Mouse (Mus musculus) hindlimb bud, embryonic 11.5 days (tissue): ENCODE measurements at regions not wholly inside any gene's neighbourhood (a gene's known extent, or its start where the extent isn't known, plus 50 kb on each side); places are given as distances from the start of the nearest gene placed in this dataset.

Experiments used
- DNase-seq: peaks from one replicate; pipeline ENCODE4 v3.0.0-alpha.2; 2012; ENCODE audit warnings: low read depth, low spot score; ENCODE audit errors: extremely low spot score

DNA sequence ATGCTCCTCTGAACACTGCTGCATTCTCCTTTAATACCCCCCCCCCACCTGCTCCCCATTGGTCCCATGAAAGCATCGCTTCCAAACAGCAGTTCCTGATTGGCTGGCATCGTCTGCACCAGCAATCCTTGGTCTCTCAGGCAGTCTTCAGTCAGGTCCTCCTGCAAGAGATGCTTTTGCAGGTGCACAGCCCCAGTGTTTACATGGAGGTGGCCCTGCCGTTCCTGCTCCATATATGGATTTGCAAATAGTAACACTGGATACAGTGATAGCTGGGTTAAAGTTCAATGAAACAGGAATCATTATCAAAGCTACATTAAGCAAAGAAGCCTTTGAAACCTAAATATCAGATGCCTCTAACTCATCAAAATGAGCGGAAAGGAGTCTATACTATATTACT is 170.1 kb upstream of the Fat1 start:
- DNase-seq, result no peak

GRCm38 (mm10) chr8:44765677-44766076 is 169.6 kb upstream of the Fat1 start:
- no peak for DNase-seq

- no peak for DNase-seq
Observed at GRCm38 (mm10) chr8:44766111-44766873, 169.0 kb upstream of the Fat1 start.

GRCm38 (mm10) chr8:44767271-44767670 is 168.0 kb upstream of the Fat1 start:
- no peak for DNase-seq

DNA sequence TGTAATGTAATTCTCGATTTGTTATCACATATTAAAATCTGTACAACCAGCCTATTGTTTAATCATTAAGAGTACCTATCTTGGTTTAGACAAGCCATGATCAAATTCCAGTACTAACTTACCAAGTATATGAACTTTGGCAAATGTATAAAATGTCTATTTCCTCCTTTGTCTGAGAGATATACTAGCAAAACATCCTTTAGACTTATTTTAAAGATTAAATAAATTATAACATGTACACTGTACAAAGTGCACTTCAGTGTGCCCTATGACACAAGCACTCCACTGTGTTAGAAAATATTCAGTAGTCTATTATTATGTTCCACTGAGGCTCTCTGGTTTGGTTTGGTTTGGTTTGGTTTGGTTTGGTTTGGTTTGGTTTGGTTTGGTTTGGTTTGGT is 156.0 kb upstream of the Fat1 start:
- no peak for DNase-seq

DNA sequence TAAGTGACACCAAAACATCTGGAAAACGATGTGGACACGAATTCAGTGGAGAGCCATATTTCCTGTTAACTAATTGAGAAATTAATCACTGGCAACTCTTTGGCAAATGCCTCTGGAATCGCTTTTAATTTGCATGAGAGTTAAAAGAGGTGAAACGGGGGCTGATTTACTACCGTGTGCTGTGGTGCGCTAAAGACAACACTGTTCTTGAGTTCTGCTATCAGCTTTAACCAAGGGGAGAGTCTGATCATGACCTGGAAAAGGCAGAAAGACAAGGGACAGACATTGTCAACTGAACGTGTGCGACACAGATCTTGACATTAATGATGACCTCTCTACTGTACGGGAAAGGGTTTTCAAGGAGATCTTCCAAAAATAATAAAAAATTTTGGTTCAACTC is 152.8 kb upstream of the Fat1 start:
- DNase-seq, result no peak

DNA sequence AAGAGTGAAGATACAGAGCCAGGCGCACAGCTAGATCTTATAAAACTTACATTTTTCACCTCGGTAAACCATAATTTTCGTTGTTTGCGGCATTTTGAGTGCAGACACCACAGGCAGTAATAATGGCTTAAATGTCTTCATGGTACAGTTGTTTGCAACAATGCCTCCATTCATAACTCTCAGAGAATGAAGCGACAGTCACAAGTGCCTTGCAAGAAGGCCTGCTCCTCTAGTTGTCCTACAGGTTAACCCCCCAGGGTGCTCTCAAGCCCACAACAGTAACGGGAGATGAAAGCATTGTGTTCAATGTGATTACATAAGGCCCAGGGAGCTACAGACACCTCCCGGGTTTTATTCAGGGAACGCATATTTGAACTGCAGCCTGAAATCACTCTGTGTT is 150.1 kb upstream of the Fat1 start:
- DNase-seq, result no peak

DNA sequence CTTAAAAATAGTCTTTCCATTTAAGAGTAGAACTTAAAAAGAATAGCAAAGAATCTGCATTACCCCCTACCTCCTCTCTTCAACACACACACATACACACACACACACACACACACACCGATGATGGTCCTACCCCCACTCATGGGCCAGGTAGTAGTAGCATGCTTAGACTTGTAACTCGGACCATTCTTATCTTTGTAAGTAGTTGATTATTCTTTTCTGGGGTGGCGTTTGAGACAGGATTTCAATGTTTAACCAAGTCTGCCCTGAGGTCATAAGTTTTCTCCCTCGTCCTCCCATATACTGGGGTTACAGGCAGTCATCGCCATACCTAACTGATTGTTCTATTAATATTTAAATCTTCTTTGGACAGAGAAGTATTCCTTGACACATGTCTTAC is 148.5 kb upstream of the Fat1 start:
- no peak for DNase-seq

GRCm38 (mm10) chr8:44788290-44788689 is 147.0 kb upstream of the Fat1 start:
- DNase-seq, result no peak

- no peak for DNase-seq
Observed at GRCm38 (mm10) chr8:44799513-44799912, 135.7 kb upstream of the Fat1 start.

DNA sequence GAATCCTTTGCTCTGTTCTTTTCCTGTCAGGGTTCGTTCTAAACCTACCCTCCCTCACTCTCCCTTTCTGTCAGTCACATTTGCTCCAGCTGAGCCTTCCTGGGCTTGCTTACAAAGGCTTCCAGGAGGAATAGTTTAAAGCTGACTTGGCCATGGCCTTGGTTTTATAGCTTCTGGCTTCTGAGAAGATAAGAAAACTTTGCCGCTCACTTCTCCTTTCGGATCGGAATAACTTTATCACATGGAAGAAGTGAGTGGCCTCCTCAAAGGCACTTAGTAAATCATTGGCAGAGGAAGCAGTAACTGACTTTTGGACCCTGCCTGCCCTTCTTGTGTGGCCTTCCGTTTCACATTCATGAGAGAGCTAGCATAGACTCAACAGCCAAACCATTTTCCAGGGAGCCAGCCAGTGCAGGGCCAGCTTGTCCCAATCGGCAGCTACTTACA is 134.4 kb upstream of the Fat1 start:
- no peak for DNase-seq

GRCm38 (mm10) chr8:44801604-44802206 is 133.5 kb upstream of the Fat1 start:
- DNase-seq, result no peak

GRCm38 (mm10) chr8:44802331-44802730 is 132.9 kb upstream of the Fat1 start:
- DNase-seq, result no peak

- no peak for DNase-seq
Observed at GRCm38 (mm10) chr8:44804414-44805178, 130.7 kb upstream of the Fat1 start.

- no peak for DNase-seq
Observed at GRCm38 (mm10) chr8:44805179-44805815, 129.9 kb upstream of the Fat1 start.

DNA sequence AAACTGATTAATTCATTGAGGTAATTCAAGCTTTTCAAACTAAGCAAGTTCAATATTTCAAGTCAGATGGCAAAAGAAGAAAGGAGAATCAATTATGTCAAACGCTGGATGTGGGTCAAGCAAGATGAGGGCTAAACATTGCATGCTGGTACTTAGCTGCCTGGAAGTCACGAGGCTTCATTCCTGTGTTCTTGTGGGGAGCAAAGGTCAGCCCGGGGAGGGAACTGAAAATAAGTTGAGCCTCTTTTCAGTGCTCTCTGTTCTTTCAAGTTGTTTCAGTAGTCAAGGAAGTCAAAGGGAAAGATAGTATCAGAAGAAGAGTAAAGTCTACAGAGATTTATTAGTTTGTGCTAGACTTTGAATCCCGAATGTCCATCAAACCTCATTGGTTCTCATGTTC is 122.9 kb upstream of the Fat1 start:
- DNase-seq, result no peak

DNA sequence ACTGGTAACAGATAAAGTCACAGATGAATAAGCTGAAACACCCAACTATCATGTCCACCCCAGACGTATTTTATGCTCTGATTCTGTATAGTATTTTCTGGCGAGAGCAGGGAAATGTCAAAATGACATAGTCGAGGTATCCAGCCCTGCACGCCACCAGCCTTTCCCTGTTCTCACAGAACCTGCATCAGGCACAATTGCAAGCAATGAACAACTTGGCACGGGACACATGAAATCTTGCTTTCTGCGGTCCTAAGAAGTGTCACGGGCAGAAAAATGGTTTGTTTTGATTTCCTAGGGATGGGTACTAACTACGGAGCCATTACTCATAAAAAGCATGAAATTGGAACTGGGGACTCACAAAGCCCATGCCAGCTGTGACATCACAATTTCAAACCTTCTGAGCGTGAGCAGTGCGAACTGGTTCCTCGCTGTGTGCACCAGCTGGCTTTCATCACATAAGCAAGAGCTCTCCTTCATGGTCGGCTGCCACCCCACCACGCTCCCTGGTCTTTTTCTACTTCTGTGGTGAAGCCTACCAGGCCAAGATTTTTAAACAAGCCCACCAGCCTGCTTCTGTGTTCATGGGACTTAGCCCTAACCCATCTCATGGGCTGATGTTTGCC is 117.6 kb upstream of the Fat1 start:
- DNase-seq, result no peak

DNA sequence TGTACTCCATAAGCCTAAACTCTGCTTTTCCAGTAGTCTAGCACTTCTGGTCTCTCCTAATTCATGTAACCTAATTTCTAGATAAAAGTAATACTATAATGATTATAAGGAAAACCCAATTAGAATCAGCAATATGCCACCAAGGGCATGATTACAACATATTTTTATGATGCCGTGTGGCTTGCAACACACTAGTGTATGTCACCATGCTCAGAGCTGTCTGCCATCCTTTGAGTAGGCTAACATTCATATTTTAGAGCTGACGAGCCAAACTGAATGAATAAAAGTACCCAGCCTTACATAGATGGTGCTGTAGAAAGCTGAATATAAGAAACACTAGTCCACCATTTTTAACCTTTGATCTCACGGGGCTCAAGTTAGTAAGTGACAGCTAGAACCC is 116.0 kb upstream of the Fat1 start:
- no peak for DNase-seq

- no peak for DNase-seq
Observed at GRCm38 (mm10) chr8:44819691-44820090, 115.6 kb upstream of the Fat1 start.

DNA sequence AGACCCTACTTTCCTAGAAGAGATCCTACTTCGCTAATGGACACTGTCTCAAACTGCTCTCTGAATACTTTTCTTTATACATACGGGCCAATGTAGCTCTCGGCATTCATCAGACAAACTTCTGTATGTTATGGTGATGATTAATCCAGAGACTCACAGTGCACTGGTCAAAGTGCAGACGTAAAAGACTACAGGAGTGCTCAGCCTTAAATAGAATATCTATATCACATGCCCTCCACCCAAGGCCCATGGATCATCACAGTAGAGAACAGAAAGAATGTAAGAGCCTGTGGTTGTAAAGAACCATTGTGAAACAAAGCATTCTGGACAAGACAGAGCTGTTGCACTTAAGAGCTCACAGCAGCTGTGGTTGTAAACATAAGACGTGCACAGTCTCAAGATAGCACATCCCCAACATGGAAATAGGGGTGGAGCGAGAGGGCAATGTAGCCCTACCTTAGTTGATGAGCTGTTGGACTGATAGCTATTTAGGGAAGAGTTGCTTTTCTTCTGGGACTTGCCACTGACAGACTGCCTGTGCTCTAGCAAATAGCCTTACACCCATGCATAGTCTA is 110.0 kb upstream of the Fat1 start:
- no peak for DNase-seq

- no peak for DNase-seq
Observed at GRCm38 (mm10) chr8:44826936-44827335, 108.3 kb upstream of the Fat1 start.
